8 mouse cellular contexts compared by ENCODE assay signal in genomic region chr5:107986967-107987834, GRCm38 (mm10). TPM values are rescaled to one million over a fixed set of nuclear protein-coding genes. Genes with fewer than 3 reads are reported as not detected.
DNase-seq lines count a peak whose midpoint lies in the region; ATAC-seq lines count a peak whose summit lies in the region.

Fam69a (minus strand) TSS chr5:107987085.

- H3K9me3 ChIP-seq in hindbrain, embryonic 11.5 days (ENCODE audit: control insufficient read depth, low read length) = no peaks in the 10 kb centered on the region

- H3K36me3 ChIP-seq in hindbrain, embryonic 11.5 days (ENCODE audit: control insufficient read depth, insufficient read depth, low read length) = no peaks in the 10 kb centered on the region

- no peaks in the 10 kb centered on the region for H3K4me1 ChIP-seq in hindbrain, embryonic 11.5 days (replicated peaks; ENCODE audit: control insufficient read depth, insufficient read depth, low read length)

- ATAC-seq in hindbrain, embryonic 11.5 days (ENCODE audit: low FRiP score) = peak; percentile 92

- WGBS in hindbrain, embryonic 11.5 days = under 1% methylated on average over 31 of the region's 91 CpGs

- H3K4me3 ChIP-seq in hindbrain, embryonic 11.5 days (ENCODE audit: low read depth, low read length) = peak within 1 kb of the TSS; percentile 79

- H3K4me2 ChIP-seq in hindbrain, embryonic 11.5 days (replicated peaks; ENCODE audit: low read depth, low read length) = peak within 1 kb of the TSS; percentile 78

- no peaks in the 10 kb centered on the region for H3K27me3 ChIP-seq in hindbrain, embryonic 11.5 days (ENCODE audit: control insufficient read depth, insufficient read depth, low read length)

- H3K27ac ChIP-seq in hindbrain, embryonic 11.5 days (ENCODE audit: low read depth, low read length) = peak within 1 kb of the TSS; percentile 94

- peak within 1 kb of the TSS; percentile 88 for H3K9ac ChIP-seq in hindbrain, embryonic 11.5 days (ENCODE audit: low read depth, low read length)

- DNase-seq in Muller cell, postnatal 12 days (ENCODE audit: inconsistent ontology term) = peak; percentile 86
- peak; percentile 78 for DNase-seq in cerebellum, adult 8-10 months
- peak; percentile 77 to 88 for DNase-seq in frontal cortex, postnatal 10 days (ENCODE audit: low spot score in 2 of 2)
- peak; percentile 96 for DNase-seq in hindbrain, embryonic 11.5 days (ENCODE audit: low spot score)
- peak; percentile 59 for DNase-seq in left cerebral cortex, adult 11 months (ENCODE audit: low spot score)
- peak; percentile 74 for DNase-seq in lung, postnatal 25 days (ENCODE audit: low spot score)
- DNase-seq in retina, adult 2 months (ENCODE audit: low read depth, low spot score) = peak; percentile 41
- DNase-seq in thymus, postnatal 25 days = peak; percentile 92

RNA-seq across cellular contexts. Expression of gene Fam69a, which starts in this region (rescaled TPM):
- polyA plus RNA-seq in hindbrain, embryonic 11.5 days (2014; fragmentation: Nextera tagmentation; extraction: Ambion mirVana) = 24.8 and 28.5 TPM in 2 replicates

Comparison
In these comparisons a context has a peak if more than half of its experiments do, and no peak if none do; other contexts are left out.
1. Peak in every context shown above with its lines: DNase-seq, ATAC-seq, H3K4me3 ChIP-seq and H3K27ac ChIP-seq.
2. DNase-seq: peak in every context shown above with its lines; median percentile 96 in hindbrain, embryonic 11.5 days; 92 in thymus, postnatal 25 days; 86 in Muller cell, postnatal 12 days; 82 in frontal cortex, postnatal 10 days; 78 in cerebellum, adult 8-10 months; 74 in lung, postnatal 25 days; 59 in left cerebral cortex, adult 11 months; 41 in retina, adult 2 months.